Mouse (Mus musculus): Measurements from ENCODE around the gene Acoxl. TPM values are rescaled to one million over a fixed set of nuclear protein-coding genes. Genes with fewer than 3 reads are reported as not detected.
"Not testable (repeated sequence)": the region's sequence is repeated elsewhere in the genome, so short reads cannot be mapped to it uniquely, and the experiment has no call there.

Acoxl gene
- polyA plus RNA-seq, 1 experiment from 2014 or later: 1.6 TPM

GRCm38 (mm10) chr2:128091431-128092369 lies 253.0 kb downstream of the Acoxl start:
- H3K4me2 ChIP-seq (replicated peaks; ENCODE audit: low read depth, low read length): no peak overlapping the region
- ATAC-seq (ENCODE audit: low FRiP score, low TSS enrichment): peak; percentile 72
- H3K27ac ChIP-seq (ENCODE audit: low read depth, low read length): peak overlapping the region; percentile 75
- peaks cover 18% of the 10 kb centered on the region for H3K4me1 ChIP-seq (ENCODE audit: control insufficient read depth, insufficient read depth, low read length)
- H3K9ac ChIP-seq (ENCODE audit: low read depth, low read length): no peak overlapping the region; the same call in 1 of the 2 replicates
- no peak overlapping the region for H3K4me3 ChIP-seq (ENCODE audit: low read length)
- H3K9me3 ChIP-seq (ENCODE audit: control insufficient read depth, low read length): peaks cover 4% of the 10 kb centered on the region; the same call in 1 of the 2 replicates
- 63% methylated on average over 11 of the region's 11 CpGs for WGBS
- no peaks in the 10 kb centered on the region for H3K36me3 ChIP-seq (ENCODE audit: control insufficient read depth, insufficient read depth, low read length)
- H3K27me3 ChIP-seq (ENCODE audit: control insufficient read depth, insufficient read depth, low read length): no peaks in the 10 kb centered on the region

GRCm38 (mm10) chr2:128092451-128092850 lies 253.8 kb downstream of the Acoxl start:
- Histone ChIP-seq H3K4me3 (ENCODE audit: low read length) (no peak overlapping the region), H3K27ac (ENCODE audit: low read depth, low read length) (peak overlapping the region; percentile 75; the same call in 1 of the 2 replicates), H3K4me2 (replicated peaks; ENCODE audit: low read depth, low read length) (no peak overlapping the region), H3K4me1 (ENCODE audit: control insufficient read depth, insufficient read depth, low read length) (peaks cover 15% of the 10 kb centered on the region), H3K27me3 (ENCODE audit: control insufficient read depth, insufficient read depth, low read length) (no peaks in the 10 kb centered on the region), H3K9me3 (ENCODE audit: control insufficient read depth, low read length) (peaks cover 4% of the 10 kb centered on the region; the same call in 1 of the 2 replicates), H3K9ac (ENCODE audit: low read depth, low read length) (no peak overlapping the region), H3K36me3 (ENCODE audit: control insufficient read depth, insufficient read depth, low read length) (no peaks in the 10 kb centered on the region)
- ATAC-seq (ENCODE audit: low FRiP score, low TSS enrichment): no peak
- 73% methylated on average over 2 of the region's 2 CpGs for WGBS

DNA sequence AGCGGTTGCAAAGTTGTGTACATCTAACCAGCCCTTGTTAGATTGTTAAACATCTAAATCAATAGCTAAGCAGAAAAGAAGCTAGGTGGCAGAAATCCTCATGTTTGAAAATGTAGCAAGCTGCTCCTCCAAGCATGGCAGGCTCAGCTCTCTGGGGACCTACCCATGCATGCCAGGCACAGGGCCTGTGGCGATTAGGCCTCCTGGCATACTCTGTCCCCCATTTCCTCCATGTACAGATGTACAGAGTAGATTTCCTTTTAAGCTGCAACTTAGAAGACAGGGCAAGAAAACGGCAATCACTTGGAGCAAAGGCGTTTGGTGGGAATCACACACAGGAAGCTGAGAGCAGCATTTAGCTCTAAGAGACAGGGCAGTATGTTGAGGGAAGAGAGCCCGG lies 255.5 kb downstream of the Acoxl start:
- H3K4me3 ChIP-seq (ENCODE audit: low read length): no peak overlapping the region
- peaks cover 2% of the 10 kb centered on the region; the same call in 1 of the 2 replicates for H3K9me3 ChIP-seq (ENCODE audit: control insufficient read depth, low read length)
- H3K27ac ChIP-seq (ENCODE audit: low read depth, low read length): peak overlapping the region; percentile 24; the same call in 1 of the 2 replicates
- no peaks in the 10 kb centered on the region for H3K27me3 ChIP-seq (ENCODE audit: control insufficient read depth, insufficient read depth, low read length)
- H3K4me2 ChIP-seq (replicated peaks; ENCODE audit: low read depth, low read length): no peak overlapping the region
- H3K36me3 ChIP-seq (ENCODE audit: control insufficient read depth, insufficient read depth, low read length): no peaks in the 10 kb centered on the region
- no peak overlapping the region for H3K9ac ChIP-seq (ENCODE audit: low read depth, low read length)
- WGBS: 62% methylated on average over 5 of the region's 5 CpGs
- H3K4me1 ChIP-seq (ENCODE audit: control insufficient read depth, insufficient read depth, low read length): peaks cover 15% of the 10 kb centered on the region
- peak; percentile 57; the same call in 1 of the 2 replicates for ATAC-seq (ENCODE audit: low FRiP score, low TSS enrichment)

GRCm38 (mm10) chr2:128094602-128095001 lies 255.9 kb downstream of the Acoxl start:
- H3K9me3 ChIP-seq (ENCODE audit: control insufficient read depth, low read length): no peaks in the 10 kb centered on the region
- H3K4me3 ChIP-seq (ENCODE audit: low read length): no peak overlapping the region
- H3K9ac ChIP-seq (ENCODE audit: low read depth, low read length): no peak overlapping the region
- peaks cover 15% of the 10 kb centered on the region for H3K4me1 ChIP-seq (ENCODE audit: control insufficient read depth, insufficient read depth, low read length)
- no peaks in the 10 kb centered on the region for H3K36me3 ChIP-seq (ENCODE audit: control insufficient read depth, insufficient read depth, low read length)
- ATAC-seq (ENCODE audit: low FRiP score, low TSS enrichment): no peak
- WGBS: 51% methylated on average over 2 of the region's 2 CpGs
- peak overlapping the region; percentile 24; the same call in 1 of the 2 replicates for H3K27ac ChIP-seq (ENCODE audit: low read depth, low read length)
- no peaks in the 10 kb centered on the region for H3K27me3 ChIP-seq (ENCODE audit: control insufficient read depth, insufficient read depth, low read length)
- no peak overlapping the region for H3K4me2 ChIP-seq (replicated peaks; ENCODE audit: low read depth, low read length)

DNA sequence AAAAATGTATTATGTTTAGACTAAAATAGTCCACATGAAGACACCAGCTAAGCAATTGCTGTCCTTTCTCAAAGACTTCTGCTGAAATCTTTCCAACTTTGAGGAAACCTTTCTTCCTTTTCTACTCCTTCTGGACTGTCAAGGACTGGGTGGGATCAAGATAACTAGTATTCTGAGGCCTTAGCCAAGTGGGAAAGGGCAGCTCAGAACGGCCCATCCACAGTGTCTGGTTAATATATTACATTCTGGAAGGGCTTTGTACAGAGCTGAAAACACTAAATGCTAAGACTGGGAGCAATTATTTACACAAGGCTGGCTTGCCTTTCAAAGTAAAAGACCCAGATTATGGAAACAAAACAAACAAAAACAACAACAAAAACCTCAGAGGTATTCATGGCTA lies 256.6 kb downstream of the Acoxl start:
- H3K9me3 ChIP-seq (ENCODE audit: control insufficient read depth, low read length): no peaks in the 10 kb centered on the region
- H3K9ac ChIP-seq (ENCODE audit: low read depth, low read length): no peak overlapping the region
- no peak for ATAC-seq (ENCODE audit: low FRiP score, low TSS enrichment)
- H3K4me1 ChIP-seq (ENCODE audit: control insufficient read depth, insufficient read depth, low read length): peaks cover 15% of the 10 kb centered on the region
- WGBS: 21% methylated on average over 1 of the region's 1 CpGs
- no peak overlapping the region for H3K4me3 ChIP-seq (ENCODE audit: low read length)
- no peaks in the 10 kb centered on the region for H3K27me3 ChIP-seq (ENCODE audit: control insufficient read depth, insufficient read depth, low read length)
- no peak overlapping the region for H3K4me2 ChIP-seq (replicated peaks; ENCODE audit: low read depth, low read length)
- no peak overlapping the region for H3K27ac ChIP-seq (ENCODE audit: low read depth, low read length)
- no peaks in the 10 kb centered on the region for H3K36me3 ChIP-seq (ENCODE audit: control insufficient read depth, insufficient read depth, low read length)

GRCm38 (mm10) chr2:128096070-128096469 lies 257.4 kb downstream of the Acoxl start:
- Histone ChIP-seq H3K9me3 (ENCODE audit: control insufficient read depth, low read length) (no peaks in the 10 kb centered on the region), H3K4me1 (ENCODE audit: control insufficient read depth, insufficient read depth, low read length) (peaks cover 14% of the 10 kb centered on the region), H3K4me2 (replicated peaks; ENCODE audit: low read depth, low read length) (no peak overlapping the region), H3K27me3 (ENCODE audit: control insufficient read depth, insufficient read depth, low read length) (no peaks in the 10 kb centered on the region), H3K27ac (ENCODE audit: low read depth, low read length) (no peak overlapping the region), H3K4me3 (ENCODE audit: low read length) (no peak overlapping the region), H3K9ac (ENCODE audit: low read depth, low read length) (no peak overlapping the region), H3K36me3 (ENCODE audit: control insufficient read depth, insufficient read depth, low read length) (no peaks in the 10 kb centered on the region)
- ATAC-seq (ENCODE audit: low FRiP score, low TSS enrichment): no peak
- WGBS: 100% methylated on average over 1 of the region's 1 CpGs

DNA sequence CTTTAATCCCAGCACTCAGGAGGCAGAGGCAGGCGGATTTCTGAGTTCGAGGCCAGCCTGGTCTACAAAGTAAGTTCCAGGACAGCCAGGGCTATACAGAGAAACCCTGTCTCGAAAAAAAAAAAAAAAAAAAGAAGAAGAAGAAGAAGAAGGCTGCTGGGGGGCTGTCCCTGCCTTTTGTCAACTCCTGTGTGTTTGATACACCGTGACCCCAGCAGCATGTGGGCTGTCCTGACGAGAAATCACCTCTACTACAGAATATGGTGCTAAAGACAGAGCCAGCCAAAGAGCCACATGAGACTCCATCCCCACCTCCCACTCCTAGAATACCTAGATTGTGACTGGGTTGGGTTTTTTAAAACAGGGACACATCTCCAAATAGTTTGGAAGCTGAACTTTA lies 259.4 kb downstream of the Acoxl start:
- WGBS: 85% methylated on average over 3 of the region's 5 CpGs

DNA sequence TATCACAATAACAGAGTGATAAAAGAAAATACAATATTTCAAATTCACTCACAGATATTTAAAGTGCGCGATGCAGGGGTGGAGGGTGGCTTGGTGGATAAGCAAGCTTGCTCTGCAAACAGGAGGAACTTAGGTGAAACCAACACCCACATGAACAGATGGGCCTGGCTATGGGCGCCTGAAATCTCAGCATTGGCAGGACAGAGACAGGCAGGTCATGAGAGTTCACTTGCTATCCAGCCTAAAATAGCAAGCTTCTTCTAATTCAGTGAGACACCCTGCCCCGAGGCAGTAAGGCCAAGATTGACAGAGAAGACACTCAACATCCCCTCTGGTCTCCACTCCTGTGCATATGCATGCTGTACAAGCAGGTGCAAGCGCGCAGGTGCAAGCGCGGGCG lies 263.4 kb downstream of the Acoxl start:
- WGBS: 89% methylated on average over 9 of the region's 9 CpGs
- H3K36me3 ChIP-seq (ENCODE audit: control insufficient read depth, insufficient read depth, low read length): no peaks in the 10 kb centered on the region
- no peaks in the 10 kb centered on the region for H3K4me1 ChIP-seq (ENCODE audit: control insufficient read depth, insufficient read depth, low read length)
- H3K9me3 ChIP-seq (ENCODE audit: control insufficient read depth, low read length): no peaks in the 10 kb centered on the region
- H3K9ac ChIP-seq (ENCODE audit: low read depth, low read length): no peak overlapping the region
- no peak overlapping the region for H3K4me2 ChIP-seq (replicated peaks; ENCODE audit: low read depth, low read length)
- no peaks in the 10 kb centered on the region for H3K27me3 ChIP-seq (ENCODE audit: control insufficient read depth, insufficient read depth, low read length)
- H3K27ac ChIP-seq (ENCODE audit: low read depth, low read length): no peak overlapping the region
- H3K4me3 ChIP-seq (ENCODE audit: low read length): no peak overlapping the region
- no peak for ATAC-seq (ENCODE audit: low FRiP score, low TSS enrichment)

More for the DNA sequence above, 259.4 kb downstream of the Acoxl start:
- H3K9ac ChIP-seq (ENCODE audit: low read depth, low read length); H3K27ac ChIP-seq (ENCODE audit: low read depth, low read length); H3K36me3 ChIP-seq (ENCODE audit: control insufficient read depth, insufficient read depth, low read length); ATAC-seq (ENCODE audit: low FRiP score, low TSS enrichment); H3K4me2 ChIP-seq (replicated peaks; ENCODE audit: low read depth, low read length); H3K9me3 ChIP-seq (ENCODE audit: control insufficient read depth, low read length); H3K27me3 ChIP-seq (ENCODE audit: control insufficient read depth, insufficient read depth, low read length); H3K4me3 ChIP-seq (ENCODE audit: low read length): not testable (repeated sequence)
- peaks cover 10% of the 10 kb centered on the region for H3K4me1 ChIP-seq (ENCODE audit: control insufficient read depth, insufficient read depth, low read length)

DNA sequence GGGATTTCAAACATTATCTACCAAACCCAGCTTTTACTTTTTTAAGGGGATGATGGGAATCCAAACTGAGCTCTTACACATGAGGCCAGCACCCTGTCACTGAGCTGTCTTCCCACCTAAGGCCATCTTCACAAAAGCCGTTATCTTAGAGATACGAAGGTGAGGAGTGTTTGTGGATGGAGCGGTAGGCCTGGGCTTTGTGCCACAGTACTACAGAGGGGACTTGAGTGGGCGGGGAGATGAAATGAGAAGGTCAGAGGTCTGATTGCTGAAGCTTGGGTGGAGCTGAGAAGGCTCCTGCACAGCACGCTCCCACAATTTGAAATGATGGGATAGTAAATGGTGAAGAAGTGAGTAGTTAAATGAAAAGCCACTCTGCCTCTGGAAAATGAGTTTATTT lies 266.1 kb downstream of the Acoxl start:
- no peak for ATAC-seq (ENCODE audit: low FRiP score, low TSS enrichment)
- H3K9me3 ChIP-seq (ENCODE audit: control insufficient read depth, low read length): 0 out of 2 replicates have a peak, but pooled peaks cover 2% of the 10 kb centered on the region
- H3K36me3 ChIP-seq (ENCODE audit: control insufficient read depth, insufficient read depth, low read length): no peaks in the 10 kb centered on the region
- no peak overlapping the region for H3K4me3 ChIP-seq (ENCODE audit: low read length)
- WGBS: 63% methylated on average over 5 of the region's 5 CpGs
- no peaks in the 10 kb centered on the region for H3K4me1 ChIP-seq (ENCODE audit: control insufficient read depth, insufficient read depth, low read length)
- no peak overlapping the region for H3K4me2 ChIP-seq (replicated peaks; ENCODE audit: low read depth, low read length)
- H3K9ac ChIP-seq (ENCODE audit: low read depth, low read length): no peak overlapping the region
- no peak overlapping the region for H3K27ac ChIP-seq (ENCODE audit: low read depth, low read length)
- H3K27me3 ChIP-seq (ENCODE audit: control insufficient read depth, insufficient read depth, low read length): no peaks in the 10 kb centered on the region

Data from kidney, embryonic 14.5 days (tissue).